17 mouse cellular contexts compared by ENCODE assay signal in genomic region chr19:26976604-26977322, GRCm38 (mm10).
DNase-seq lines count a peak whose midpoint lies in the region; ATAC-seq lines count a peak whose summit lies in the region.
"Had no signal": no experiment of that assay in that cellular context is flagged by ENCODE, and none has a peak within 500 bp of the region (broad histone marks: within the 10 kb centered on the region; RNA-seq: fewer than 3 reads in every experiment).

No protein-coding gene starts in this region.

- H3K27ac ChIP-seq in forebrain, embryonic 13.5 days, result peak overlapping the region; percentile 55
- H3K27ac ChIP-seq in hindbrain, embryonic 15.5 days (replicated peaks), result no peak overlapping the region
- H3K27ac ChIP-seq in midbrain, embryonic 16.5 days (ENCODE audit: low read length), result peak overlapping the region; percentile 7; the same call in 1 of the 2 replicates
- H3K27ac ChIP-seq: limb, embryonic 12.5 days; liver, embryonic 14.5 days; stomach, postnatal 0 days had no signal

- no peak overlapping the region for H3K9ac ChIP-seq in forebrain, embryonic 13.5 days
- no peak overlapping the region for H3K9ac ChIP-seq in hindbrain, embryonic 15.5 days
- no peak overlapping the region for H3K9ac ChIP-seq in midbrain, embryonic 16.5 days (ENCODE audit: low read depth, low read length)
- H3K9ac ChIP-seq: limb, embryonic 12.5 days; liver, embryonic 14.5 days had no signal

- 32% methylated on average over 7 of the region's 7 CpGs for WGBS in forebrain, embryonic 13.5 days
- 37% methylated on average over 7 of the region's 7 CpGs for WGBS in hindbrain, embryonic 15.5 days
- 22% methylated on average over 7 of the region's 7 CpGs for WGBS in midbrain, embryonic 16.5 days

- H3K4me2 ChIP-seq in forebrain, embryonic 13.5 days, result no peak overlapping the region; the same call in 1 of the 2 replicates
- no peak overlapping the region for H3K4me2 ChIP-seq in hindbrain, embryonic 15.5 days
- H3K4me2 ChIP-seq in midbrain, embryonic 16.5 days (ENCODE audit: low read length), result no peak overlapping the region
- H3K4me2 ChIP-seq: limb, embryonic 12.5 days had no signal

- ATAC-seq in forebrain, embryonic 13.5 days, result peak; percentile 48; the same call in 1 of the 2 replicates
- 0 out of 2 replicates have a peak, but pooled peaks have one; percentile 33 for ATAC-seq in hindbrain, embryonic 15.5 days (ENCODE audit: low FRiP score, low read depth)
- ATAC-seq in midbrain, embryonic 16.5 days, result peak; percentile 40; the same call in 1 of the 2 replicates

- no peaks in the 10 kb centered on the region for H3K27me3 ChIP-seq in forebrain, embryonic 13.5 days
- no peaks in the 10 kb centered on the region for H3K27me3 ChIP-seq in hindbrain, embryonic 15.5 days
- H3K27me3 ChIP-seq in midbrain, embryonic 16.5 days (ENCODE audit: control insufficient read depth, insufficient read depth, low read depth, low read length), result no peaks in the 10 kb centered on the region

- no peaks in the 10 kb centered on the region for H3K36me3 ChIP-seq in forebrain, embryonic 13.5 days (ENCODE audit: poor library complexity, severe bottlenecking)
- no peaks in the 10 kb centered on the region for H3K36me3 ChIP-seq in hindbrain, embryonic 15.5 days
- no peaks in the 10 kb centered on the region for H3K36me3 ChIP-seq in midbrain, embryonic 16.5 days (ENCODE audit: control insufficient read depth, insufficient read depth, low read length)
- H3K36me3 ChIP-seq: limb, embryonic 12.5 days had no signal

- peak; percentile 10 for DNase-seq in embryo, embryonic 10.5 days (ENCODE audit: low spot score)
- no peak for DNase-seq in embryo, embryonic 10 days (ENCODE audit: low spot score)
- no peak for DNase-seq in frontal cortex, adult 2 months (ENCODE audit: extremely low spot score in 1 of 2, low spot score in 1 of 2)
- no peak for DNase-seq in urinary bladder, adult 18-20 months (ENCODE audit: low spot score in 2 of 2)
- DNase-seq in gastrocnemius, postnatal 10 days, result no peak
- DNase-seq: adrenal gland, adult 2 months; kidney, adult 9 months; kidney, postnatal 36 days; layer of hippocampus, adult 9-11 months; right cerebral cortex, postnatal 25 days had no signal

- no peaks in the 10 kb centered on the region for H3K9me3 ChIP-seq in forebrain, embryonic 13.5 days (replicated peaks)
- H3K9me3 ChIP-seq in hindbrain, embryonic 15.5 days, result no peaks in the 10 kb centered on the region
- no peaks in the 10 kb centered on the region for H3K9me3 ChIP-seq in midbrain, embryonic 16.5 days (replicated peaks; ENCODE audit: control insufficient read depth, low read length, poor library complexity, severe bottlenecking)
- H3K9me3 ChIP-seq: limb, embryonic 12.5 days had no signal

- H3K4me1 ChIP-seq in forebrain, embryonic 13.5 days, result peaks cover 22% of the 10 kb centered on the region
- H3K4me1 ChIP-seq in hindbrain, embryonic 15.5 days (replicated peaks), result peaks cover 18% of the 10 kb centered on the region
- H3K4me1 ChIP-seq in midbrain, embryonic 16.5 days (ENCODE audit: control insufficient read depth, insufficient read depth, low read length), result peaks cover 21% of the 10 kb centered on the region

- H3K4me3 ChIP-seq in forebrain, embryonic 13.5 days, result no peak overlapping the region
- H3K4me3 ChIP-seq in hindbrain, embryonic 15.5 days, result no peak overlapping the region
- no peak overlapping the region for H3K4me3 ChIP-seq in midbrain, embryonic 16.5 days (ENCODE audit: low read depth, low read length)
- H3K4me3 ChIP-seq: limb, embryonic 12.5 days; myocyte had no signal
